Mouse (Mus musculus): ENCODE data around the gene Arsb.

The Arsb gene

GRCm38 (mm10) chr13:93771588-93772278 is at the start of gene Arsb:
Gene Arsb (plus strand): TSS chr13:93771630.
- DNase-seq (ENCODE audit: low spot score), result peak; percentile 81

GRCm38 (mm10) chr13:93721916-93722315 is 49.5 kb upstream of the Arsb start:
- DNase-seq (ENCODE audit: low spot score), result no peak

- no peak for DNase-seq (ENCODE audit: low spot score)
Measured at GRCm38 (mm10) chr13:93723455-93723854, 48.0 kb upstream of the Arsb start.

- no peak for DNase-seq (ENCODE audit: low spot score)
Measured at GRCm38 (mm10) chr13:93724206-93724605, 47.2 kb upstream of the Arsb start.

GRCm38 (mm10) chr13:93735131-93735636 is 36.2 kb upstream of the Arsb start:
- no peak for DNase-seq (ENCODE audit: low spot score)

- no peak for DNase-seq (ENCODE audit: low spot score)
Measured at GRCm38 (mm10) chr13:93744118-93744517, 27.3 kb upstream of the Arsb start.

GRCm38 (mm10) chr13:93752597-93753400 is 18.6 kb upstream of the Arsb start:
- no peak for DNase-seq (ENCODE audit: low spot score)

GRCm38 (mm10) chr13:93755084-93755483 is 16.3 kb upstream of the Arsb start:
- DNase-seq (ENCODE audit: low spot score), result no peak

- no peak for DNase-seq (ENCODE audit: low spot score)
Measured at GRCm38 (mm10) chr13:93756674-93757073, 14.8 kb upstream of the Arsb start.

GRCm38 (mm10) chr13:93757514-93757913 is 13.9 kb upstream of the Arsb start:
- DNase-seq (ENCODE audit: low spot score), result no peak

- no peak for DNase-seq (ENCODE audit: low spot score)
Measured at GRCm38 (mm10) chr13:93758149-93758898, 13.1 kb upstream of the Arsb start.

GRCm38 (mm10) chr13:93761831-93762230 is 9.6 kb upstream of the Arsb start:
- DNase-seq (ENCODE audit: low spot score), result no peak

GRCm38 (mm10) chr13:93762879-93763278 is 8.6 kb upstream of the Arsb start:
- DNase-seq (ENCODE audit: low spot score), result no peak

- DNase-seq (ENCODE audit: low spot score), result no peak
Measured at GRCm38 (mm10) chr13:93764321-93764973, 7.0 kb upstream of the Arsb start.

- no peak for DNase-seq (ENCODE audit: low spot score)
Measured at GRCm38 (mm10) chr13:93771031-93771587, 321 bp upstream of the Arsb start.

GRCm38 (mm10) chr13:93772279-93772636 is 828 bp downstream of the Arsb start:
- DNase-seq (ENCODE audit: low spot score), result no peak

GRCm38 (mm10) chr13:93772861-93773260 is 1.4 kb downstream of the Arsb start:
- DNase-seq (ENCODE audit: low spot score), result no peak

GRCm38 (mm10) chr13:93773704-93774315 is 2.4 kb downstream of the Arsb start:
- DNase-seq (ENCODE audit: low spot score), result no peak

GRCm38 (mm10) chr13:93782823-93783222 is 11.4 kb downstream of the Arsb start:
- DNase-seq (ENCODE audit: low spot score), result no peak

GRCm38 (mm10) chr13:93785329-93785728 is 13.9 kb downstream of the Arsb start:
- DNase-seq (ENCODE audit: low spot score), result no peak

- no peak for DNase-seq (ENCODE audit: low spot score)
Measured at GRCm38 (mm10) chr13:93786051-93786450, 14.6 kb downstream of the Arsb start.

All from urinary bladder, postnatal 25 days (tissue).